Mouse (Mus musculus): ENCODE results near the gene Smpdl3a.

GRCm38 (mm10) chr10:57792957-57793356 lies 1.2 kb upstream of the Smpdl3a start:
- TF ChIP-seq POLR2A (IDR thresholded peaks at IDR 0.05; ENCODE audit: control insufficient read depth, extremely low read depth, insufficient read depth, low read length, poor library complexity) (no peak), CTCF (IDR thresholded peaks at IDR 0.05; ENCODE audit: borderline replicate concordance, control insufficient read depth, extremely low read depth, insufficient read depth, low read length, poor library complexity) (no peak)
